Mouse (Mus musculus) heart, embryonic 10.5 days (tissue): Measurements from ENCODE around the gene Pla2g15. TPM values are rescaled to one million over a fixed set of nuclear protein-coding genes. Genes with fewer than 3 reads are reported as not detected.
"Not testable (repeated sequence)": the region's sequence is repeated elsewhere in the genome, so short reads cannot be mapped to it uniquely, and the experiment has no call there.

Experiments used
- DNase-seq: peaks from one replicate; pipeline ENCODE4 v3.0.0-alpha.2; 2017; ENCODE audit warnings: low spot score
- H3K27ac ChIP-seq: fragments of 300-500 bp; sonication (generic); 2 replicates; pipeline ENCODE4 v1.5.1; 2016; ENCODE audit warnings: mild to moderate bottlenecking
- H3K27me3 ChIP-seq: fragments of 300-500 bp; sonication (generic); 2 replicates; pipeline ENCODE4 v1.6.1; 2016; ENCODE audit warnings: mild to moderate bottlenecking; ENCODE audit not compliant: poor library complexity, insufficient read depth, severe bottlenecking
- H3K36me3 ChIP-seq: fragments of 300-500 bp; sonication (generic); 2 replicates; pipeline ENCODE4 v1.6.1; 2016; ENCODE audit warnings: mild to moderate bottlenecking, moderate library complexity
- H3K4me1 ChIP-seq: fragments of 300-500 bp; sonication (generic); 2 replicates; pipeline ENCODE4 v1.6.1; 2016; ENCODE audit warnings: mild to moderate bottlenecking
- H3K4me3 ChIP-seq: fragments of 300-500 bp; sonication (generic); 2 replicates; pipeline ENCODE4 v1.5.1; 2016; ENCODE audit warnings: mild to moderate bottlenecking, moderate library complexity
- H3K9me3 ChIP-seq: fragments of 300-500 bp; sonication (generic); 2 replicates; pipeline ENCODE4 v1.6.1; 2016; ENCODE audit warnings: mild to moderate bottlenecking, moderate library complexity
- WGBS: fragments of 180-500 bp; shearing (Covaris S2); methylation state at CpG from one replicate; pipeline ENCODE4 v1.1.7; 2016; 5-methylcytosine and 5-hydroxymethylcytosine counted together
- polyA plus RNA-seq: library from polyadenylated mRNA; unstranded; fragments of >200 nt; fragmentation: Nextera tagmentation; extraction: Ambion mirVana; gene quantifications from 2 replicates; pipeline ENCODE4 v1.2.1, GENCODE M21; 2016

The Pla2g15 gene
- polyA plus RNA-seq, 1 experiment from 2014 or later = 13.6 TPM

DNA sequence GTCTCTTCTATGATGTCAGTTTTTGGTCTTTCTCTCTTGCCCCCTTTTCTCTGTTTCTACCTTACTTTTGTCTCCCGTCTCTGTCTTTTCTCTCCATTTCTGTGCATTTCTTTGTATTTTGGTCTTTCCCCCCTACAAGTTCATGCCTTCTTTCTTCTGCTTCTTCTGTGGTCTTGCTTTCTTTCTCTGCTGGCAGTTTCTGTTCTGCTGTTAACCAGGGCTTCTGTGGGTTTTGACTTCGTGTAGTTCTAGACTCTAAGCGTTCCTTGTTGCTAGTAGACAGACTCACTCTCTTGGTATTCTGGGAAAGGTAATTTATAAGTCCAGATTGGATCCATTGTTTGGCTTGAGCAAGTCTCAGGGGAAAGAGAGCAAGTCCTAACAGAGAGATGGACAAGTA is 36.2 kb downstream of the Pla2g15 start:
- H3K27ac ChIP-seq = no peak overlapping the region
- WGBS = 90% methylated on average over 3 of the region's 3 CpGs
- H3K9me3 ChIP-seq = no peaks in the 10 kb centered on the region
- peaks cover 78% of the 10 kb centered on the region for H3K36me3 ChIP-seq
- no peak for DNase-seq
- no peaks in the 10 kb centered on the region; the same call in 1 of the 2 replicates for H3K4me1 ChIP-seq
- no peaks in the 10 kb centered on the region for H3K27me3 ChIP-seq
- no peak overlapping the region for H3K4me3 ChIP-seq

DNA sequence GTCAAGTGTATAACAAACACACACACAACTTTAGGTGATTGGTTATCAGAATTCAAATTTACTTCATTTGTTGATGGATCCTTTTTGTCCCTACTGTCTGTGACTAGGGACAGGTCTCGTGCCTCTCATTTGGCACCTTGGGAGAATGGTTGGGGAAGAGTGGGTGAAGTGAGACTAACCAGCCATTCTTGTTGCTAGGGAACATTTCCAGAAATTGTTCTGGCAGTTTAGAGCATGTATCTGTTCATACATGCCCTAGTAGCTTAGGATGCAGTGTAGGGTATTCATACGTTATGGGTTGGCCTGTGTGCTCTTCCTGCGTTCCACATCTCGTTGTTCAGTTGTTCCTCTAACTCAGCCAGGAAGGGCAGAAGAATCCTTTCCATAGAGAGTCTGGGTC is 39.0 kb downstream of the Pla2g15 start:
- H3K27me3 ChIP-seq = no peaks in the 10 kb centered on the region
- peaks cover 77% of the 10 kb centered on the region for H3K36me3 ChIP-seq
- DNase-seq = no peak
- H3K4me1 ChIP-seq = peaks cover 5% of the 10 kb centered on the region; the same call in 1 of the 2 replicates
- 88% methylated on average over 4 of the region's 4 CpGs for WGBS
- H3K27ac ChIP-seq = no peak overlapping the region
- no peaks in the 10 kb centered on the region for H3K9me3 ChIP-seq
- H3K4me3 ChIP-seq = no peak overlapping the region

DNA sequence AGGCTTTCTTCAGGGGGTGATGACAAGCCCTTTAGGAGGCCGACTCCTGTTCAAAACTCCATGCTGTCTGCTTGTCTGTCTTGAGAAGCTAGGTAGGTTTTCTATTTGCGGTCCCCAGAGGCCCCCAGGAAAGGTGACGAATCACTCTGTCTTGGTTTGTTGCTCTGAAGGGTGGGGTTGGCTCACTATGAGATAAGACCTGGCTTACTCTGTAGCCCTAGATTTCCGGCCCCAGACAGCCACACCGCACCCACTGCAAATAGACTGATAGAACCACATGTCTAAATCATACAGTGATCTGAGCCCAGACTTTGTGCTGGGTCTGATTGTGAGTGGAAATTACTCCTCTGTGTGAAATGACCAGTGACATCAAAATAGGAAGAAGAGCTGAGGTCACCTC is 41.4 kb downstream of the Pla2g15 start:
- Histone ChIP-seq H3K27me3 (no peaks in the 10 kb centered on the region), H3K4me3 (no peak overlapping the region), H3K36me3 (peaks cover 78% of the 10 kb centered on the region), H3K27ac (no peak overlapping the region), H3K4me1 (peaks cover 11% of the 10 kb centered on the region; the same call in 1 of the 2 replicates), H3K9me3 (no peaks in the 10 kb centered on the region)
- 43% methylated on average over 5 of the region's 5 CpGs for WGBS
- peak; percentile 75 for DNase-seq

DNA sequence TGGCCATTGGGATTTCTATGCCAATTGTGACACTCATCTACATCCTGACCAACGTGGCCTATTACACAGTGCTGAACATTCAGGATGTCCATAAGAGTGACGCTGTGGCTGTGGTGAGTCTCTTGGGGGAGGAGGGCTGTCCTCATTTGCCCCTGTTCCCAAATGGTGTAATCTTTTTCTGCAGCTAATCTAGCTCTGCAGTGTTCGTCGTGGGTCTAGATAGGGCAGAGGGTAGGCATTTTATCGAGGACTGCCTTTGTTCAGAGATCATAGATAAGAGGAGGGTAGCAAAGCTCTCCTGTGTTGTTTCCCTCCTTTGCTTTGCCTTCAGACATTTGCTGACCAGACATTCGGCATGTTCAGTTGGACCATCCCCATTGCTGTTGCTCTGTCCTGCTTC is 43.0 kb downstream of the Pla2g15 start:
- no peak overlapping the region for H3K4me3 ChIP-seq
- H3K27ac ChIP-seq = no peak overlapping the region
- peaks cover 11% of the 10 kb centered on the region; the same call in 1 of the 2 replicates for H3K4me1 ChIP-seq
- H3K9me3 ChIP-seq = no peaks in the 10 kb centered on the region
- DNase-seq = no peak
- peaks cover 78% of the 10 kb centered on the region for H3K36me3 ChIP-seq
- no peaks in the 10 kb centered on the region for H3K27me3 ChIP-seq
- WGBS = 60% methylated on average over 6 of the region's 6 CpGs

DNA sequence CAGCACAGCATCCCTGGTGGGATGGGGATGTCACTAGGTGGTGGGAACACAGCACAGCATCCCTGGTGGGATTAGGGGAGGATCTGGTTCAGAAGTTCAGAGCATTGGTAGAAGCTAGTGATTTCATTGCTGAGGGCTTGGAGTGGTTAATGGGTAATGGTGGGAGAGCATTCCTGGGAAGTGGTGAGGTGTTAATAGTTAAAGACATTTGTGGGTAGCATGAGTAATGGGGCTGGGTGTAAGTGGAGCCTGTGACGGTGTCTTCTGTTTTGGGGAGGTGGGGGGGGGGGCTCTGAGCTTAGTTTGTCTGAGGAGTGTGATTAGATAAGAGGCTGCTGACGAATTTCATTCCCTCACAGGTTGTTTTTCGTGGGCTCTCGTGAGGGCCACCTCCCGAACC is 43.9 kb downstream of the Pla2g15 start:
- H3K9me3 ChIP-seq = no peaks in the 10 kb centered on the region
- 40% methylated on average over 5 of the region's 5 CpGs for WGBS
- DNase-seq = no peak
- peaks cover 11% of the 10 kb centered on the region; the same call in 1 of the 2 replicates for H3K4me1 ChIP-seq
- H3K36me3 ChIP-seq = peaks cover 79% of the 10 kb centered on the region
- H3K4me3 ChIP-seq = no peak overlapping the region
- H3K27ac ChIP-seq = no peak overlapping the region
- H3K27me3 ChIP-seq = no peaks in the 10 kb centered on the region

DNA sequence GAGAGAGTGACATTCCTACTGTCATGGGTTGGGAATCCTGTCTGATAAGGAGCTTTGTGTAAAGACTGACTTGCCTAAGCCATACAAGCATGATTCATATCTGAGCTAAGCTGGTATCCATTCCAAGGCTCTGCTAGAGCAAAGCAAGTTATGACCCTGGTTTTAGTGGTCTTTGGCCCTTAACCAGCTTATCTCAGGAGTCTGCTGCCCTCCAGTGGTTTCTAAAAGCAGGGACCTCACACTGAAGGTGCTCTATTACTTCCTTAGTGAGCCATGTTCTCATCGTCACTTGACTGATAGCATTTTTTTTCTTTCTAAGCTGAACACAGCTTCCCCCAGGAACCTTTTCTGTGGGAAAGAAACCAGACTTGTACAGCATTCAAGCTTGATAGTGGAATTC is 48.5 kb downstream of the Pla2g15 start:
- 0 out of 2 replicates have a peak, but pooled peaks cover 9% of the 10 kb centered on the region for H3K4me1 ChIP-seq
- no peak overlapping the region for H3K4me3 ChIP-seq
- DNase-seq = no peak
- 19% methylated on average over 1 of the region's 1 CpGs for WGBS
- H3K36me3 ChIP-seq = peaks cover 93% of the 10 kb centered on the region
- no peaks in the 10 kb centered on the region for H3K27me3 ChIP-seq
- H3K27ac ChIP-seq = no peak overlapping the region
- H3K9me3 ChIP-seq = no peaks in the 10 kb centered on the region

DNA sequence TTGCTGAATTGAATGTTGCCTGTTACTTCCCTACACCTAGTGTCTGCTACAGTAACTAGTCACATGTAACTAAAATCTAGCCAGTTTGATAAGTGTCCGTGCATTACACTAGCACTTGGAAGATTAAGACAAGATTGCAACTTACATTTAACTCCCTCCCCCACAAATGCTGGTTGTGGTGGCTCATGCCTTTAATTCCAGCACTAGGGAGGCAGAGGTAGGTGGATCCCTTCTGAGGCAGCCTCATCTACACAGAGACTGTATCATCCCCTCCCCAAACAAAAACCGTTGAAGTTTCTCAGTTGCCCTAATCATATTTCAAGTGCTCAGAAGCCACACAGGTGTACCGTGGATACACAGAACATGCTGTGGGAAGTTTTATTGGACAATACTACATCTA is 49.4 kb downstream of the Pla2g15 start:
- H3K27ac ChIP-seq, DNase-seq, H3K27me3 ChIP-seq, H3K4me1 ChIP-seq, H3K9me3 ChIP-seq, H3K4me3 ChIP-seq: not testable (repeated sequence)
- WGBS = 82% methylated on average over 3 of the region's 3 CpGs
- H3K36me3 ChIP-seq = peaks cover 93% of the 10 kb centered on the region

DNA sequence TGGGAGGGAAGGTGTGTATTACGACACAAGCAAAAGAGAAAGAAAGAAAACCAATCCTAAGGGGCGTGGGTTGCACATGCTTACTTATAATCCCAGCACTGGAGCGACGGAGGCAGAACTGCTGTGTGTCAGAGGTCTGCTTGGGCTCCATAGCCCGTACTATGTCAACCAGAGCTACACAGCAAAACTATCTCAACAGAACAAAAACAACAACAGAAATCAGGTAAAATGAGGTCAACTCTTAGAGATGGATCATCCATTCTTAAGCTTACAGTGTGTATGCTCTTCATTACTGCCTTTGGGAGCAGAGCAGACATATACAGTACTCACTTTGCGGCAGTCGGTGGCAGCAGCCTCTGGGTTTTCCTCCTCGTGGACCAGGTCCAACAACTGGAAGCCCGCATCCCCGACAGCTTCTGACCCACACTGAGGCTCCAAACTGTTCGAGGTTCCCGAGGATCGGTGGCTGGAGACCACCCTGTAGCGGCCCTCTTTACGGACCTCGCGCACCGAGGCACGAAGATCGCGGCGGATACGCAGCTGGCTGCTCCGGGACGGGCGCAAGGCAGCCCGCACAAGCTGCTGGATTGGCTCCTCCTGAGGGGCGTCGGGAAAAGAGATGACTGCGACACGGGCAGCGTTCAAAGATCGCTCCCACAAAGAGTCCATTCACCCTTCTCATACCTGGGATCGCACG is 60.0 kb downstream of the Pla2g15 start:
- Histone ChIP-seq H3K4me1 (peaks cover 12% of the 10 kb centered on the region), H3K9me3 (no peaks in the 10 kb centered on the region), H3K27me3 (no peaks in the 10 kb centered on the region), H3K36me3 (peaks cover 58% of the 10 kb centered on the region), H3K27ac (peak overlapping the region; percentile 95), H3K4me3 (peak overlapping the region; percentile 92)
- peak; percentile 78 for DNase-seq
- under 1% methylated on average over 35 of the region's 35 CpGs for WGBS

DNA sequence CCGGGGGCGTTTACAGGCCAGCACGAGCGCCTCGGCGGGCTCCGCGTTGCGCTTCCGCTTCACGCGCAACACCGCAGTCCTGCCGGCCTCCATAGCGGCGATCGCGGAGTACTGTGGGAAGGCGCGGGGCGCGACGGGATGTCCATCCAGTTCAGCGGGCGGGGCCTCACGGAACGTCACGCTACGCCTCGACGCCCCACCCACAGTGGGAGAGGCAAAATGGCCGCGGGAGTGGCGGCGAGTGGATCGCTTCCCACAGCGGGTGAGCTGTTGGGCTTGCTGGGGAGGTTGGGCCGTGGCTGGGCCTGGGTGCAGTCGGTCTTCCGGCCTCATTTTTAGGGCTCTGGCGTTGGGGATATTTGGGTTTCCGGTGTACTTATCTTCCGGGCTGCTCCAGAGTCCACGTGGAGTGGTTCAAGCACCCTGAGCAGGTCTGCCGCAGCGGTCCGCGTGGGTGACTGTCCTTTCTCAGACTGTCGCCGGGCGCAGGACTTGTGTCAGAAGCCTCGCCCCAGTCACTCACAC is 60.7 kb downstream of the Pla2g15 start, which contains the start of the genes Slc7a6os and Prmt7:
TSS of gene Slc7a6os (minus strand) at position 115 of the 525 bp plus-strand sequence.
TSS of gene Prmt7 (plus strand) at position 116 of the 525 bp plus-strand sequence.
- peak; percentile 97 for DNase-seq
- H3K27me3 ChIP-seq = no peaks in the 10 kb centered on the region
- H3K4me1 ChIP-seq = peaks cover 12% of the 10 kb centered on the region
- peak within 1 kb of the TSS; percentile 95 for H3K27ac ChIP-seq
- WGBS = 0% methylated on average over 52 of the region's 52 CpGs
- H3K4me3 ChIP-seq = peak within 1 kb of the TSS; percentile 92
- peaks cover 58% of the 10 kb centered on the region for H3K36me3 ChIP-seq
- H3K9me3 ChIP-seq = no peaks in the 10 kb centered on the region

DNA sequence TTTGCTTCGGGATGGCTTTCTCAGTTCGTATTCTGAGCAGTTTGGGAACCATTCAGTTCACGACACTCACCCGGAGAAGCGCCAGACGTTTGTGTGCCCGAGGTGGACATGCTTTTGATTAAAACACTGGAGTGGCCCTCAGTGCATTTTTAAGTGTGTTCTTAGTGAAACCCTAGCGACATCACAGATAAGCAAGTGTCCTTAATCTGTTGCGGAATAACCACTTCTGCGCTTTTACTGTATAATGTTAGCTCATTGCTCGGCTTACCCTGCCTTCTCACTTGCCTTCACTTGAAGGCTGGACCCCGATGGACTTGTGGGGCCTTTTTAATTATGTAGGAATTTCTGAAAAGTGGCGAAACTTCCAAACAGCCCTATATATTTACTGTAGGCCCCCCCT is 61.2 kb downstream of the Pla2g15 start:
- Histone ChIP-seq H3K9me3 (no peaks in the 10 kb centered on the region), H3K27ac (peak overlapping the region; percentile 95), H3K4me3 (peak overlapping the region; percentile 92), H3K27me3 (no peaks in the 10 kb centered on the region), H3K36me3 (peaks cover 58% of the 10 kb centered on the region), H3K4me1 (peaks cover 12% of the 10 kb centered on the region)
- 5% methylated on average over 13 of the region's 13 CpGs for WGBS
- no peak for DNase-seq

DNA sequence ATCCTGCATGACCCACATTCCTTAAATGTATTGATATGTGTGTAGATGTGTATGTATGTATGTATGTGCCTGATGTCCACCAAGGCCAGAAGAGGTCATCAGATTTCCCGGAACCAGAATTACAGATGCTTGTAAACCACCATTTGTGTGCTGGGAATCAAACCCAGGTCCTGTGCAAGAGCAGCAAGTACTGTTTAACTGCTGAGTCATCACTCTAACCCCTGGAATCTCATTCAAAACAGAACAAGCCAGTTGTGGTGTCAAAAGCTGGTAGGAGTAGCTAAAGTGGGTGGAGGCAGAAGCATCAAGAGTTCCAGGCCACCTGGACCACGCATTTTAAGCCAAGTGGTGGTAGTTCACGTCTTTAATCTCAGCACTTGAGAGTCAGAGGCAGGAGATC is 63.8 kb downstream of the Pla2g15 start:
- DNase-seq = no peak
- no peaks in the 10 kb centered on the region for H3K9me3 ChIP-seq
- no peak overlapping the region for H3K4me3 ChIP-seq
- 92% methylated on average over 3 of the region's 3 CpGs for WGBS
- peaks cover 58% of the 10 kb centered on the region for H3K36me3 ChIP-seq
- H3K4me1 ChIP-seq = peaks cover 12% of the 10 kb centered on the region
- H3K27me3 ChIP-seq = no peaks in the 10 kb centered on the region
- H3K27ac ChIP-seq = no peak overlapping the region
